Mouse (Mus musculus) kidney, postnatal 4 days (tissue): ENCODE results near the gene Ninj2.

Experiments used
- DNase-seq, 2 experiments: peaks; one replicate each; pipeline ENCODE4 v3.0.0; 2021; ENCODE audit warnings: mixed read lengths in 2 of 2

Ninj2 gene

GRCm38 (mm10) chr6:120179756-120180206 is 86.6 kb downstream of the Ninj2 start:
- no peak for DNase-seq

- no peak for DNase-seq
Observed at GRCm38 (mm10) chr6:120180492-120180891, 87.3 kb downstream of the Ninj2 start.

- DNase-seq: no peak
Observed at GRCm38 (mm10) chr6:120182160-120182559, 89.0 kb downstream of the Ninj2 start.

GRCm38 (mm10) chr6:120183771-120184170 is 90.6 kb downstream of the Ninj2 start:
- no peak for DNase-seq

- no peak for DNase-seq
Observed at GRCm38 (mm10) chr6:120185012-120185730, 92.0 kb downstream of the Ninj2 start.

- DNase-seq: no peak
Observed at GRCm38 (mm10) chr6:120185756-120186155, 92.6 kb downstream of the Ninj2 start.

- DNase-seq: no peak
Observed at GRCm38 (mm10) chr6:120186594-120186993, 93.4 kb downstream of the Ninj2 start.

GRCm38 (mm10) chr6:120187587-120188176 is 94.5 kb downstream of the Ninj2 start:
- DNase-seq: peak; percentile 45 to 66

GRCm38 (mm10) chr6:120188376-120189235 is 95.5 kb downstream of the Ninj2 start:
- peak; percentile 61 to 73 for DNase-seq

- no peak for DNase-seq
Observed at GRCm38 (mm10) chr6:120189287-120189686, 96.1 kb downstream of the Ninj2 start.

GRCm38 (mm10) chr6:120190365-120190764 is 97.2 kb downstream of the Ninj2 start:
- DNase-seq: no peak

GRCm38 (mm10) chr6:120190912-120191311 is 97.8 kb downstream of the Ninj2 start:
- DNase-seq: no peak

- no peak for DNase-seq
Observed at GRCm38 (mm10) chr6:120191396-120192170, 98.4 kb downstream of the Ninj2 start.

- DNase-seq: peak; percentile 61 to 76
Observed at GRCm38 (mm10) chr6:120192211-120192870, 99.2 kb downstream of the Ninj2 start.

GRCm38 (mm10) chr6:120193174-120193573 is 100.0 kb downstream of the Ninj2 start:
- DNase-seq: peak; percentile 86 to 91

GRCm38 (mm10) chr6:120193793-120194192 is 100.6 kb downstream of the Ninj2 start:
- no peak for DNase-seq

GRCm38 (mm10) chr6:120194305-120194704 is 101.2 kb downstream of the Ninj2 start:
- DNase-seq: no peak

GRCm38 (mm10) chr6:120194963-120195362 is 101.8 kb downstream of the Ninj2 start:
- DNase-seq: peak; percentile 52 to 70

GRCm38 (mm10) chr6:120196837-120197236 is 103.7 kb downstream of the Ninj2 start:
- peak; percentile 54 to 64 for DNase-seq

GRCm38 (mm10) chr6:120197964-120198363 is 104.8 kb downstream of the Ninj2 start:
- DNase-seq: peak; percentile 87

GRCm38 (mm10) chr6:120199638-120200394 is 106.7 kb downstream of the Ninj2 start:
- peak; percentile 27 to 30 for DNase-seq
